ENCODE assay signal across 13 mouse cellular contexts in genomic region chr2:65563898-65564297, GRCm38 (mm10). TPM values are rescaled to one million over a fixed set of nuclear protein-coding genes. Genes with fewer than 3 reads are reported as not detected.
DNase-seq lines count a peak whose midpoint lies in the region; ATAC-seq and TF ChIP-seq lines count a peak whose summit lies in the region.
"Had no signal": no experiment of that assay in that cellular context is flagged by ENCODE, and none has a peak within 500 bp of the region (broad histone marks: within the 10 kb centered on the region; RNA-seq: fewer than 3 reads in every experiment).

No protein-coding gene starts in this region.

- H3K4me3 ChIP-seq in embryonic facial prominence, embryonic 11.5 days (ENCODE audit: low read depth, low read length) = no peak overlapping the region
- H3K4me3 ChIP-seq in hindbrain, postnatal 0 days (ENCODE audit: low read length) = peak overlapping the region; percentile 7; the same call in 1 of the 2 replicates
- H3K4me3 ChIP-seq in olfactory bulb, adult 2 months (ENCODE audit: insufficient read depth, low read depth, low read length) = peak overlapping the region; percentile 21
- H3K4me3 ChIP-seq: liver, embryonic 15.5 days had no signal

- H3K4me2 ChIP-seq in embryonic facial prominence, embryonic 11.5 days (ENCODE audit: low read depth, low read length) = no peak overlapping the region
- H3K4me2 ChIP-seq in hindbrain, postnatal 0 days (ENCODE audit: low read depth, low read length) = peak overlapping the region; percentile 54
- H3K4me2 ChIP-seq: liver, embryonic 15.5 days had no signal

- no peak for TF ChIP-seq CTCF in hindbrain, postnatal 0 days (IDR thresholded peaks at IDR 0.05; ENCODE audit: low read depth)
- TF ChIP-seq CTCF in olfactory bulb, adult 2 months (IDR thresholded peaks at IDR 0.05; ENCODE audit: insufficient read depth, low read depth, low read length) = no peak

- intact Hi-C loops in left cerebral cortex, postnatal 4 days (cut with DNase I) = no loop called here

- WGBS in embryonic facial prominence, embryonic 11.5 days = 34% methylated on average over 4 of the region's 4 CpGs
- WGBS in hindbrain, postnatal 0 days = 33% methylated on average over 4 of the region's 4 CpGs
- 21% methylated on average over 4 of the region's 4 CpGs for WGBS in olfactory bulb, adult 2 months

- no peak for TF ChIP-seq POLR2A in olfactory bulb, adult 2 months (IDR thresholded peaks at IDR 0.05; ENCODE audit: insufficient read depth, low read depth, low read length)

- no peak for ATAC-seq in embryonic facial prominence, embryonic 11.5 days (replicated peaks; ENCODE audit: insufficient number of reproducible peaks, low FRiP score, low TSS enrichment, low read depth)
- ATAC-seq in hindbrain, postnatal 0 days = peak; percentile 46; the same call in 1 of the 2 replicates
- no peak for ATAC-seq in megakaryocyte progenitor cell, adult 5-6 weeks (replicated peaks; ENCODE audit: poor library complexity)
- ATAC-seq in frontal cortex, adult (ENCODE audit: low TSS enrichment) = no peak

- no peaks in the 10 kb centered on the region for H3K4me1 ChIP-seq in embryonic facial prominence, embryonic 11.5 days (ENCODE audit: control insufficient read depth, insufficient read depth, low read length)
- H3K4me1 ChIP-seq in hindbrain, postnatal 0 days (ENCODE audit: insufficient read depth, low read length) = peaks cover 5% of the 10 kb centered on the region
- peaks cover 4% of the 10 kb centered on the region for H3K4me1 ChIP-seq in olfactory bulb, adult 2 months (ENCODE audit: control insufficient read depth, insufficient read depth, low read length)
- H3K4me1 ChIP-seq: liver, embryonic 15.5 days had no signal

- H3K9ac ChIP-seq in embryonic facial prominence, embryonic 11.5 days (replicated peaks; ENCODE audit: low read length) = no peak overlapping the region
- H3K9ac ChIP-seq in hindbrain, postnatal 0 days (replicated peaks; ENCODE audit: low read length) = no peak overlapping the region; the same call in 1 of the 2 replicates
- H3K9ac ChIP-seq: liver, embryonic 15.5 days had no signal

- H3K27ac ChIP-seq in embryonic facial prominence, embryonic 11.5 days (replicated peaks; ENCODE audit: low read depth, low read length) = no peak overlapping the region
- no peak overlapping the region for H3K27ac ChIP-seq in hindbrain, postnatal 0 days
- H3K27ac ChIP-seq in olfactory bulb, adult 2 months (ENCODE audit: insufficient read depth, low read depth, low read length) = no peak overlapping the region
- H3K27ac ChIP-seq: liver, embryonic 15.5 days had no signal

- no peaks in the 10 kb centered on the region for H3K9me3 ChIP-seq in embryonic facial prominence, embryonic 11.5 days (replicated peaks; ENCODE audit: control insufficient read depth, low read length)
- H3K9me3 ChIP-seq in hindbrain, postnatal 0 days (ENCODE audit: low read length) = no peaks in the 10 kb centered on the region
- H3K9me3 ChIP-seq: liver, embryonic 15.5 days had no signal

- no peaks in the 10 kb centered on the region for H3K27me3 ChIP-seq in embryonic facial prominence, embryonic 11.5 days (ENCODE audit: control insufficient read depth, insufficient read depth, low read length)
- no peaks in the 10 kb centered on the region for H3K27me3 ChIP-seq in hindbrain, postnatal 0 days (ENCODE audit: insufficient read depth, low read length)
- H3K27me3 ChIP-seq: liver, embryonic 15.5 days had no signal

- no peaks in the 10 kb centered on the region for H3K36me3 ChIP-seq in embryonic facial prominence, embryonic 11.5 days (replicated peaks; ENCODE audit: control insufficient read depth, insufficient read depth, low read depth, low read length)
- no peaks in the 10 kb centered on the region for H3K36me3 ChIP-seq in hindbrain, postnatal 0 days (ENCODE audit: insufficient read depth, low read length)
- H3K36me3 ChIP-seq: liver, embryonic 15.5 days had no signal

- peak; percentile 27 for DNase-seq in left cerebral cortex, postnatal 4 days
- DNase-seq in left cerebral cortex, adult 18-20 months (ENCODE audit: low spot score in 2 of 2) = no peak
- peak; percentile 33 for DNase-seq in embryonic facial prominence, embryonic 11.5 days (ENCODE audit: low spot score)
- DNase-seq in hindbrain, postnatal 0 days (ENCODE audit: low spot score) = peak; percentile 15
- no peak for DNase-seq in layer of hippocampus, adult 18-20 months (ENCODE audit: low spot score in 2 of 2)
- DNase-seq: cerebellum, adult 9-10 months; kidney, postnatal 25 days; thymus, adult 2 months had no signal

RNA-seq across cellular contexts. Expression of gene Scn3a, which starts 3.5 kb away (rescaled TPM):
- 10 to 100 TPM; 94.8 to 96.6 TPM for total RNA-seq in left cerebral cortex, postnatal 4 days (2021)
- total RNA-seq in left cerebral cortex, adult 18-20 months (2021) = 10 to 100 TPM; 29.4 to 35.4 TPM
- 5.6 and 6.9 TPM in 2 replicates for polyA plus RNA-seq in embryonic facial prominence, embryonic 11.5 days (2014; fragmentation: Nextera tagmentation; extraction: Ambion mirVana)
- 52.6 and 65.1 TPM in 2 replicates for total RNA-seq in hindbrain, postnatal 0 days (2014; rRNA removed)
- 31.1 and 32.1 TPM in 2 replicates for polyA plus RNA-seq in hindbrain, postnatal 0 days (2015; fragmentation: Nextera tagmentation; extraction: Ambion mirVana)
- polyA plus RNA-seq in olfactory bulb, adult 2 months (2012; ENCODE audit: insufficient read depth, insufficient read length, low replicate concordance, missing spikeins) = not detected in 2 replicates
- total RNA-seq in megakaryocyte progenitor cell, adult 5-6 weeks (2015) = not detected in 2 replicates
- total RNA-seq in megakaryocyte progenitor cell, adult 5-6 weeks (2017) = not detected in 2 replicates
- total RNA-seq in layer of hippocampus, adult 18-20 months (2021) = 10 to 100 TPM; 32.7 to 35.6 TPM
- total RNA-seq: granulocyte monocyte progenitor cell, adult 5-6 weeks had no signal

RNA-seq across cellular contexts. Expression of gene Scn2a, which starts 56.7 kb away (rescaled TPM):
- 100 to 1,000 TPM; 227 TPM for total RNA-seq in left cerebral cortex, postnatal 4 days (2021)
- 100 to 1,000 TPM; 274 to 310 TPM for total RNA-seq in left cerebral cortex, adult 18-20 months (2021)
- polyA plus RNA-seq in embryonic facial prominence, embryonic 11.5 days (2014; fragmentation: Nextera tagmentation; extraction: Ambion mirVana) = 5.5 and 5.8 TPM in 2 replicates
- 83.0 and 85.7 TPM in 2 replicates for total RNA-seq in hindbrain, postnatal 0 days (2014; rRNA removed)
- 56.7 and 59.6 TPM in 2 replicates for polyA plus RNA-seq in hindbrain, postnatal 0 days (2015; fragmentation: Nextera tagmentation; extraction: Ambion mirVana)
- 70.0 TPM in 1 of 2 replicates, not detected in the other for polyA plus RNA-seq in olfactory bulb, adult 2 months (2012; ENCODE audit: insufficient read depth, insufficient read length, low replicate concordance, missing spikeins)
- not detected in 2 replicates for total RNA-seq in megakaryocyte progenitor cell, adult 5-6 weeks (2015)
- not detected in 2 replicates for total RNA-seq in megakaryocyte progenitor cell, adult 5-6 weeks (2017)
- 100 to 1,000 TPM; 233 to 242 TPM for total RNA-seq in layer of hippocampus, adult 18-20 months (2021)
- total RNA-seq: granulocyte monocyte progenitor cell, adult 5-6 weeks had no signal

Comparison
In these comparisons a context has a peak if more than half of its experiments do, and no peak if none do; other contexts are left out.
1. DNase-seq: peak in left cerebral cortex, postnatal 4 days (single experiment), embryonic facial prominence, embryonic 11.5 days (single experiment) and hindbrain, postnatal 0 days (single experiment); none in left cerebral cortex, adult 18-20 months (0 of 2) and layer of hippocampus, adult 18-20 months (0 of 2).
2. RNA of gene Scn3a, which starts 3.5 kb away (total RNA-seq): 94.8 to 96.6 TPM in left cerebral cortex, postnatal 4 days, 52.6 to 65.1 TPM in hindbrain, postnatal 0 days, 32.7 to 35.6 TPM in layer of hippocampus, adult 18-20 months and 29.4 to 35.4 TPM in left cerebral cortex, adult 18-20 months; not detected in megakaryocyte progenitor cell, adult 5-6 weeks; every median in the first group is over 10 times any median in the second.
3. RNA of gene Scn2a, which starts 56.7 kb away (total RNA-seq): 274 to 310 TPM in left cerebral cortex, adult 18-20 months, 233 to 242 TPM in layer of hippocampus, adult 18-20 months, 227 TPM in left cerebral cortex, postnatal 4 days and 83.0 to 85.7 TPM in hindbrain, postnatal 0 days; not detected in megakaryocyte progenitor cell, adult 5-6 weeks; every median in the first group is over 10 times any median in the second.